Mouse (Mus musculus) stomach, postnatal 0 days (tissue): ENCODE measurements around the gene Nkap.
"Not testable (repeated sequence)": the region's sequence is repeated elsewhere in the genome, so short reads cannot be mapped to it uniquely, and the experiment has no call there.

Experiments used
- CTCF ChIP-seq: IDR thresholded peaks from 2 replicates; pipeline ENCODE4 v1.5.1; 2016; ENCODE audit warnings: antibody characterized with exemption, low read depth, mild to moderate bottlenecking, moderate library complexity
- EP300 ChIP-seq: optimal IDR thresholded peaks from 2 replicates; pipeline ENCODE3; 2016; ENCODE audit warnings: antibody characterized with exemption

DNA sequence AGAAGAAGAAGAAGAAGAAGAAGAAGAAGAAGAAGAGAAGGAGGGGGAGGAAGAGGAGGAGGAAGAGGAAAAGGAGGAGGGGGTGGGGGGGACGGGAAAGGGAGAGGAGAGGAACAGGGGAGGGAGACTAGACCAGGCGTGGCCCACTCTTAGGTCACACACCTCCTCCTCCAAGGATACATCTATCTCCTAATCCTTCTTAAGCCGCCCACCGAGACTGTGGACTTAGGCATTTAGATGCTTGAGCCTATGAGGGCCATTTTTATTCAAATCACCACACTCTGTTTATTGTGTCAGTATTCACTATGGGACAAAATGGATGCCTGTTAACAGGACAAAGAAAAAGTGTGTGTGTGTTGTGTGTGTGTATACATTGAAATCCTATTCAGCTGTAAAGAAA, 17.9 kb downstream of the Nkap start:
- TF ChIP-seq CTCF, EP300: not testable (repeated sequence)
